Mouse (Mus musculus): ENCODE data around the gene Zmat3. TPM values are rescaled to one million over a fixed set of nuclear protein-coding genes. Genes with fewer than 3 reads are reported as not detected.

Zmat3 gene
- total and polyA plus RNA-seq, 2 experiments, result 1.2 to 2.8 TPM

DNA sequence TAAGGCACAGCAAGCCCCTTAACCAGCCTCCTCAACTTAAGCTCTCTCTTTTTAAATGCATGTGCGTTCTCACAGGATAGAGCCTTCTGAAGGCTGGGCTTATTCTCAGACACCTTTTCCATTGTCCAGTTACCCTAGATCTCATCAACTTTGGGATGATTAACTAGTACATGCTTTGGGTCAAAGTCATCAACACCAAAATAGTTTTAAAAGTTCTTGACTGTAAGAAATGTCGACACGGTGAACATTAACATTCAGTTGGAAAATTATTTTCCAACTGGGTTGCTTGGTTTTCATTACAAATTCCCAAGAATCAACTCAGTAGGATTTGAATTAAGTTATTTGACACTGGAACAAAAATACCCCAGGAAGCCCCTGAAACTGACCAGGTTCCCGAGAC, 27.0 kb upstream of the Zmat3 start:
- Histone ChIP-seq H3K36me3 (ENCODE audit: control insufficient read depth, insufficient read depth, low read length) (no peaks in the 10 kb centered on the region), H3K4me1 (ENCODE audit: control insufficient read depth, insufficient read depth, low read length) (peaks cover 13% of the 10 kb centered on the region; the same call in 1 of the 2 replicates), H3K4me3 (ENCODE audit: insufficient read depth, low read depth, low read length) (no peak overlapping the region), H3K27me3 (ENCODE audit: control insufficient read depth, insufficient read depth, low read length) (no peaks in the 10 kb centered on the region), H3K79me2 (ENCODE audit: control insufficient read depth, insufficient read depth, low read length) (no peaks in the 10 kb centered on the region; the same call in 1 of the 2 replicates), H3K9ac (ENCODE audit: low read depth, low read length) (no peak overlapping the region), H3K27ac (replicated peaks; ENCODE audit: insufficient read depth, low read depth, low read length) (no peak overlapping the region)
- DNase-seq (ENCODE audit: extremely low read depth, low read depth, low spot score), result no peak
- no peak for TF ChIP-seq POLR2A (IDR thresholded peaks at IDR 0.05; ENCODE audit: extremely low read depth, insufficient read depth, low read length)
- 98% methylated on average over 4 of the region's 4 CpGs for WGBS

GRCm38 (mm10) chr3:32381556-32381955, 15.7 kb upstream of the Zmat3 start:
- no peaks in the 10 kb centered on the region for H3K27me3 ChIP-seq (ENCODE audit: control insufficient read depth, insufficient read depth, low read length)
- H3K27ac ChIP-seq (replicated peaks; ENCODE audit: insufficient read depth, low read depth, low read length), result no peak overlapping the region
- no peak overlapping the region for H3K4me3 ChIP-seq (ENCODE audit: insufficient read depth, low read depth, low read length)
- DNase-seq (ENCODE audit: extremely low read depth, low read depth, low spot score), result no peak
- H3K4me1 ChIP-seq (ENCODE audit: control insufficient read depth, insufficient read depth, low read length), result no peaks in the 10 kb centered on the region
- no peaks in the 10 kb centered on the region for H3K79me2 ChIP-seq (ENCODE audit: control insufficient read depth, insufficient read depth, low read length)
- WGBS, result 68% methylated on average over 3 of the region's 3 CpGs
- H3K36me3 ChIP-seq (ENCODE audit: control insufficient read depth, insufficient read depth, low read length), result no peaks in the 10 kb centered on the region
- TF ChIP-seq POLR2A (IDR thresholded peaks at IDR 0.05; ENCODE audit: extremely low read depth, insufficient read depth, low read length) (no peak), CTCF (IDR thresholded peaks at IDR 0.05; ENCODE audit: low read depth, low read length) (no peak)
- no peak overlapping the region for H3K9ac ChIP-seq (ENCODE audit: low read depth, low read length)

DNA sequence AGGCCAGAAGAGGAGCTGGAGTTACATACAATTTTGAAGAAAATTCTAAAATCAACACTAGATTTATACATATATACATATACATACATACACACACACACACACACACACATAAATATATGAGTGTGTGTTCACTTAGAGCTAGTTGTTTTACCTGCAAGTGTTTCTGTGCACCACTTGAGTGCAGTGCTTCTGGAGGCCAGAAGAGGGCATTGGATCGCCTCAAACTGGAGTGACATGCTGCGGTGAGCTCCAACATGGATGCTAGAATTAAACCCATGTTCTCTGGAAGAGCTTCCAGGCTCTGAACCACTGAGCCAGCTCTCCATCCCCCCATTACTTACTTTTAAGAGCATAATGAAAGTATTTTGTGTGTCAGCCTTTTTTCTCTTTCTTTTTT, 14.1 kb upstream of the Zmat3 start:
- no peaks in the 10 kb centered on the region for H3K27me3 ChIP-seq (ENCODE audit: control insufficient read depth, insufficient read depth, low read length)
- peak; percentile 41 for DNase-seq (ENCODE audit: extremely low read depth, low read depth, low spot score)
- no peak for TF ChIP-seq POLR2A (IDR thresholded peaks at IDR 0.05; ENCODE audit: extremely low read depth, insufficient read depth, low read length)
- peak; percentile 79 for TF ChIP-seq CTCF (IDR thresholded peaks at IDR 0.05; ENCODE audit: low read depth, low read length)
- no peaks in the 10 kb centered on the region for H3K4me1 ChIP-seq (ENCODE audit: control insufficient read depth, insufficient read depth, low read length)
- H3K36me3 ChIP-seq (ENCODE audit: control insufficient read depth, insufficient read depth, low read length), result no peaks in the 10 kb centered on the region
- no peak overlapping the region for H3K4me3 ChIP-seq (ENCODE audit: insufficient read depth, low read depth, low read length)
- 61% methylated on average over 2 of the region's 2 CpGs for WGBS
- no peak overlapping the region for H3K9ac ChIP-seq (ENCODE audit: low read depth, low read length)
- H3K79me2 ChIP-seq (ENCODE audit: control insufficient read depth, insufficient read depth, low read length), result no peaks in the 10 kb centered on the region
- H3K27ac ChIP-seq (replicated peaks; ENCODE audit: insufficient read depth, low read depth, low read length), result no peak overlapping the region

DNA sequence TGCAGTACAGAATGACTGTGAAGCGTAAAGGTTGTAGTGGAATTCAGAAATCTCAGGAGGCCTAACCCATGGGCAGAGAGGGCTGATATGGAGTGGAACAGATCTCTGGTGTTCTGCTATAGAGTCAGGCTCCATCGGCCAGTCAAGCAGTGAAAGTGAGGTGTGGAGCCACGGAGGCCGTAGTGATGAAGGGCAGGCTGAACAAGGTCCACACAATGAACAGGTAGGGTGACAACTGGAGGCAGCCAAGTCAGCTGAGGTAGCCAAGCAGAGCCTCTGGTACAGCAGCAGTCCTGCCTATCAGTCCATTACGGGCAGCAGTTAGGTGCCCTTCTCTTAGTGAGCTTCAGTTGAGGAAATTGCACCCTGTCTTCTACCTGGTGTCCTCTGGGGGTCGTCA, 7.4 kb upstream of the Zmat3 start:
- no peak for DNase-seq (ENCODE audit: extremely low read depth, low read depth, low spot score)
- no peak overlapping the region for H3K27ac ChIP-seq (replicated peaks; ENCODE audit: insufficient read depth, low read depth, low read length)
- no peaks in the 10 kb centered on the region for H3K79me2 ChIP-seq (ENCODE audit: control insufficient read depth, insufficient read depth, low read length)
- no peaks in the 10 kb centered on the region for H3K27me3 ChIP-seq (ENCODE audit: control insufficient read depth, insufficient read depth, low read length)
- no peak overlapping the region for H3K9ac ChIP-seq (ENCODE audit: low read depth, low read length)
- H3K4me3 ChIP-seq (ENCODE audit: insufficient read depth, low read depth, low read length), result no peak overlapping the region
- WGBS, result 90% methylated on average over 6 of the region's 6 CpGs
- no peaks in the 10 kb centered on the region for H3K36me3 ChIP-seq (ENCODE audit: control insufficient read depth, insufficient read depth, low read length)
- TF ChIP-seq CTCF (IDR thresholded peaks at IDR 0.05; ENCODE audit: low read depth, low read length) (no peak), POLR2A (IDR thresholded peaks at IDR 0.05; ENCODE audit: extremely low read depth, insufficient read depth, low read length) (no peak)
- no peaks in the 10 kb centered on the region for H3K4me1 ChIP-seq (ENCODE audit: control insufficient read depth, insufficient read depth, low read length)

DNA sequence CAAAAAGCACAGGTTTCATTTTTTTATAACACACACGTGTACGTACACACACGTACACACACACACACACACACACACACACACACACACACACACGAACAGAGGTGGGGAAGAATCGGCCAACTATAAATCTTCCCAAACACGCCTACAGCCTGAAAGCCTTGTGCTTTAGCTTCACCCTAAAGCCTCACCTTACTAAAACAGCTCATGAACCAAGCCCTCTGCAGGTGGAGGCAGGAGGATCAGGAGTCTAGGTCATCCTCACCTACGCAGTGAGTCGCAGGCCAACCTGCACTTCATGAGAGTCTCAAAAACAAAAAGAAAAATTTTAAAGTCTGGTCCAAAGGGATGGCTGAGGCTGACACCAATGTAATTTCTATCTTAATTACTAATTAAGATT, 6.7 kb upstream of the Zmat3 start:
- Histone ChIP-seq H3K27me3 (ENCODE audit: control insufficient read depth, insufficient read depth, low read length) (no peaks in the 10 kb centered on the region), H3K4me3 (ENCODE audit: insufficient read depth, low read depth, low read length) (no peak overlapping the region), H3K79me2 (ENCODE audit: control insufficient read depth, insufficient read depth, low read length) (no peaks in the 10 kb centered on the region), H3K4me1 (ENCODE audit: control insufficient read depth, insufficient read depth, low read length) (no peaks in the 10 kb centered on the region), H3K27ac (replicated peaks; ENCODE audit: insufficient read depth, low read depth, low read length) (no peak overlapping the region), H3K9ac (ENCODE audit: low read depth, low read length) (no peak overlapping the region), H3K36me3 (ENCODE audit: control insufficient read depth, insufficient read depth, low read length) (no peaks in the 10 kb centered on the region)
- 85% methylated on average over 8 of the region's 8 CpGs for WGBS
- TF ChIP-seq POLR2A (IDR thresholded peaks at IDR 0.05; ENCODE audit: extremely low read depth, insufficient read depth, low read length) (no peak), CTCF (IDR thresholded peaks at IDR 0.05; ENCODE audit: low read depth, low read length) (no peak)
- no peak for DNase-seq (ENCODE audit: extremely low read depth, low read depth, low spot score)

DNA sequence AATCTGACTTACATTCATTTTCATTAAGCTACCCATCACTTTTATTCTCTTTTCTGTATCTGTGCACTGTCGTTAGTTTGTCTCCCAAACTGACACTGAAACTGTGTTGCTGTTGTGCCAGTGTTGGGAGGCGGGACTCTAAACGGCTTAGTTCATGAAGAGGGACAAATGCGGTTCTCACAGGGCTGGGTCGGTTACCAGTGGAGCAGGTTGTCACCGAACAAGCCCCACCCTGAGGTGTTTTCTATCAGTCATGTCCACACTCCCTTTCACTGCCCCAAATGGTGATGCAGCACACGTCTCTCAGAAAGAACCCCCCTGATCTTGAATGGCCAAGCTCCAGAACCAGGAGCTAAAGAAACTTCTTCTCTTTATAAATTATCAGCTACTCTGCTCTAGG, 6.1 kb upstream of the Zmat3 start:
- no peak for DNase-seq (ENCODE audit: extremely low read depth, low read depth, low spot score)
- H3K27me3 ChIP-seq (ENCODE audit: control insufficient read depth, insufficient read depth, low read length), result no peaks in the 10 kb centered on the region
- 84% methylated on average over 7 of the region's 7 CpGs for WGBS
- no peaks in the 10 kb centered on the region for H3K79me2 ChIP-seq (ENCODE audit: control insufficient read depth, insufficient read depth, low read length)
- H3K27ac ChIP-seq (replicated peaks; ENCODE audit: insufficient read depth, low read depth, low read length), result no peak overlapping the region
- no peak overlapping the region for H3K9ac ChIP-seq (ENCODE audit: low read depth, low read length)
- H3K4me3 ChIP-seq (ENCODE audit: insufficient read depth, low read depth, low read length), result no peak overlapping the region
- H3K4me1 ChIP-seq (ENCODE audit: control insufficient read depth, insufficient read depth, low read length), result no peaks in the 10 kb centered on the region
- TF ChIP-seq CTCF (IDR thresholded peaks at IDR 0.05; ENCODE audit: low read depth, low read length) (no peak), POLR2A (IDR thresholded peaks at IDR 0.05; ENCODE audit: extremely low read depth, insufficient read depth, low read length) (no peak)
- H3K36me3 ChIP-seq (ENCODE audit: control insufficient read depth, insufficient read depth, low read length), result no peaks in the 10 kb centered on the region
